Mouse (Mus musculus): ENCODE results near the gene Nup88. TPM values are rescaled to one million over a fixed set of nuclear protein-coding genes. Genes with fewer than 3 reads are reported as not detected.

The Nup88 gene
- total RNA-seq (2021): 10 to 100 TPM; 47.0 TPM

GRCm38 (mm10) chr11:70969821-70970559 is at the start of gene Nup88, which contains the start of gene Rpain:
TSS of gene Nup88 (minus strand) at chr11:70969973.
TSS of gene Rpain (plus strand) at chr11:70970213.
- intact Hi-C loops (cut with DNase I): loop anchor here (5.0 kb wide), 1 partner anchor 47 kb away; the partner anchor contains the start of genes Derl2 and Mis12
- DNase-seq (ENCODE audit: low spot score): peak; percentile 92

- DNase-seq (ENCODE audit: low spot score): no peak
- intact Hi-C loops (cut with DNase I): loop anchor here (2.0 to 5.0 kb wide), 2 partner anchors 14 to 46 kb away; partner anchors contain the start of genes Dhx33 and Rpain
Observed at GRCm38 (mm10) chr11:71018416-71019200, 48.8 kb upstream of the Nup88 start.

GRCm38 (mm10) chr11:71017051-71017450 is 47.3 kb upstream of the Nup88 start:
- intact Hi-C loops (cut with DNase I): loop anchor here (5.0 kb wide), 1 partner anchor 45 kb away; the partner anchor contains the start of gene Rpain
- DNase-seq (ENCODE audit: low spot score): no peak

- DNase-seq (ENCODE audit: low spot score): no peak
- intact Hi-C loops (cut with DNase I): no loop called here
Observed at GRCm38 (mm10) chr11:71012743-71013142, 43.0 kb upstream of the Nup88 start.

DNA sequence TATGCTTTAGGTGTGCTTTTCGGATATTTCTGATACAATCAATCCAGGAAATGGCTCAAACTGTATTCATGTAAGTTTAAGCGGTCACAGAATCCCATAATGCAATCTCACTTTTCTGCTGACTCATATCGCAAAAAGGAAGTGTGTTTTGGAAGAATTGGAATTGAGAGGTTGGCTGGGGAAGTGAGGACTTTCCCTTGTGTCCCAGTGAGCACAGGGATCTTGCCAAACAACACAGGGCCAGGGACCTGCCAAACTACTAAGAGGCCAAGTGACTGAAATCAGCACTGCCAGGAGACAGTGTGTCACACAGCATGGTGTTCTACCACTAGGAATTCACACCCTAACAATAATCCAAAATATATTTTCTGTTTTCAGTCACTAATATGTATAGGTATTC is 38.5 kb upstream of the Nup88 start:
- intact Hi-C loops (cut with DNase I): no loop called here
- peak; percentile 44 for DNase-seq (ENCODE audit: low spot score)

DNA sequence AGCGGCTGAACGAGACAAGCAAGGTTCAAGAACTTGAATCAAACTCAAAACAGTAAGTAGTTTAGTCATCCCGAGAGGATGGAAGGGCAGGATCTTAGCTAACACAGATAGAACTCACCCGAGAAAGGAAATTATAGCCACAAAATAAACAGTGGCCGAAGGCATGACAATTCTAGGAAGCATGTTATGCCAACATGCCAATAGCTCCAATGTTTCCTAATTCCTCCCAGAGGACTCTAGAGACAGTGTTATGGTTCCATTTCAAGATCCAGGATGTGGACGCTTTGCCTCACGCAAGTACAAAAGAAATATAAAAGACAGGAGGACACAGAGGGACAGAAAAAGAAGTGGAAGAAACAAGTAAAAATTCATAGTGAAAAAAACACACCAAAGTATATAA is 38.1 kb upstream of the Nup88 start:
- intact Hi-C loops (cut with DNase I): no loop called here
- no peak for DNase-seq (ENCODE audit: low spot score)

DNA sequence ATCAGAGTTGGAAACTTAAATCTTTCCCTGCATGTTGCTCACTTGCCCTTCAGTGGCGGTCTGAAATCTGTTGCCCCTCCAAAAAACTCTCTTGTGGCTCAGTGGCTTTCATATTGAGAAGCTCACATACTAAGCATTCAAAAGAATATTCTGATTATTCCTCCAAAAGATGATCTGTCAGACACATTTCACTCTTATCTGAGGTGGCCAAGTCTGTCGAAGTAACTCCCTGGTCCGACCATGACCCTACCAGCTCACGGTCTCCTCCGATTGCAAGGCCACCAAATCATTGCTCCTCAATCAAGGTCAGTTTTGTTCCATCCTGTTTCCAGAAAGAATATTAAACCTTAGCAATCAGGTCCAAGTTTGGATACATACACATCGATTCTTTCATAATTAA is 37.3 kb upstream of the Nup88 start:
- DNase-seq (ENCODE audit: low spot score): no peak
- intact Hi-C loops (cut with DNase I): no loop called here

DNA sequence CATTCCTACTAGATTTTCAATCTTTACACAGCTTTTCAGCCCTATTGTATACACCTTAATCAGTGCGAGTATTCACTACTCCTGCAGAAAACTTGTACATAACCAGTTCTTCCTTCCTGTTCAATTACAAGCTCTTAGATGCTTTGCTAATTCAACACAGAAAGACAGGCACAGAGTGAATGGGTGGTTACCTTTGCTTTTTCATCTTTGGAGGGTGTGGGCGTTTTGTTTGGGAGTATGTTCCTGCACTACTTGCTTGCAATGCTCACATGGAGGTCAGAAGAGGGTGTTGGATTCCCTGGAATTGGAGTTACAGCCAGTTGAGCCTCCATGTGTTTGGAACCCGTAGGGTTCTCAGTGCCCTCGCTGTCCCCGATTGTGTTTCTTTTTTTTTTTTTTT is 35.3 kb upstream of the Nup88 start:
- DNase-seq (ENCODE audit: low spot score): no peak
- intact Hi-C loops (cut with DNase I): loop anchor here (2.0 kb wide), 1 partner anchor 14 kb away; the partner anchor contains the start of genes Derl2 and Mis12

GRCm38 (mm10) chr11:71004316-71004773 is 34.6 kb upstream of the Nup88 start, which contains the start of gene Dhx33:
TSS of gene Dhx33 (minus strand) at chr11:71004437.
- DNase-seq (ENCODE audit: low spot score): peak; percentile 93
- intact Hi-C loops (cut with DNase I): loop anchor here (2.0 kb wide), 1 partner anchor 14 kb away; the partner anchor contains the start of genes Derl2 and Mis12

DNA sequence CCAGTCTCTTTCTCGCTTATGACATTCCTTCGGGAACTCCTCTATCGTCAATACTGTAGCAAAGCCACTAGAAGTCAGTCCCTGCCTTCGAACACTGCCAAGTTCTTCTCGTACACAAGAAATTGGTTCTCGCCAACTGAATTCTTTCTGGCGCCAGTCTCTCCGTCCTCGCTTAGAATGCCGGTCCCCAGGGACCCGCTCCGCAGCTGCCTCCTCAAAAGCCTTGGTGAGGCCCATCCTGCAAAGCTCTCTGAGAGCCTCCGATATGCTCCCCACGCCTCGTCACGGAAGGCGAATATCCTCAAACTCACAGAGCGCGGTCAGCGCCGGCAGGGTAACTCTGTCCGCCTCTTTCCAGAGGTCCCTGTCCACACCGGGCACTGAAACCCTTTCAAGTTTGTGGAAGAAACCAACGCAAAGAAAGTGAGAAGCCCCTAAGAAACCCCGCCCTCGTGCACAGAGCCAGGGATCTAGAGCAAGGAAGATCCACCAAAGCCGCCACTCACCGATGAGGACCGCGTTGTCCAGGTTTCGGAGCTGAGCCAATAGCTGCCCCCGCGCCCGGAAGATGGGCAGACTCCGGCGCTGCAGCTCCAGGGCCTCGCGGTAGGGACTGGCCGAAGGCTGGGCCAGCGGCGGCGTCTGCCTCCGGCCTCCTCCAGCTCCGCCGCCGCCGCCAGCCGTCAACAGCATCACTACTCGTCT is 34.0 kb upstream of the Nup88 start:
- DNase-seq (ENCODE audit: low spot score): no peak

DNA sequence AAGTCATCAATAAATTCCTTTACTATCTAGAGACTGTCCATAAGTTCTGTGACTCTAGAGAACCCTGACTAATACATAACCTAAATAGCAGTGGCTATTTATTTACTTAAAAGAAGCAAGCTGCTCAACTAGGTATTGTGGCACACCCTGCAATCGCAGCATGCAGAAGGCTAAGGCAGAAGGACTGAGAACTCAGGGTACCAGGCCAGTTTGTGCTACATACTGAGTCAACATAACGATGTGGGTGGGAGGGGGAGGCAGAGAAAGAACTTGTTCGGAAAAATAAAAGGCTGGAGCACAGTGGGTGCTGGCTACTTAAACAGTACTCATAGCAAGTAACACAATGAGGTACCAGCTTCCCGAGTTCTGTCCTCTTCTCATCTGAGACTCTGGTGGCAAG is 31.4 kb upstream of the Nup88 start:
- DNase-seq (ENCODE audit: low spot score): no peak
- intact Hi-C loops (cut with DNase I): no loop called here

More for the DNA sequence above, 34.0 kb upstream of the Nup88 start:
- intact Hi-C loops (cut with DNase I): loop anchor here (1.0 to 2.0 kb wide), 2 partner anchors 15 to 20 kb away; partner anchors contain the start of genes C1qbp, Derl2 and Mis12

DNA sequence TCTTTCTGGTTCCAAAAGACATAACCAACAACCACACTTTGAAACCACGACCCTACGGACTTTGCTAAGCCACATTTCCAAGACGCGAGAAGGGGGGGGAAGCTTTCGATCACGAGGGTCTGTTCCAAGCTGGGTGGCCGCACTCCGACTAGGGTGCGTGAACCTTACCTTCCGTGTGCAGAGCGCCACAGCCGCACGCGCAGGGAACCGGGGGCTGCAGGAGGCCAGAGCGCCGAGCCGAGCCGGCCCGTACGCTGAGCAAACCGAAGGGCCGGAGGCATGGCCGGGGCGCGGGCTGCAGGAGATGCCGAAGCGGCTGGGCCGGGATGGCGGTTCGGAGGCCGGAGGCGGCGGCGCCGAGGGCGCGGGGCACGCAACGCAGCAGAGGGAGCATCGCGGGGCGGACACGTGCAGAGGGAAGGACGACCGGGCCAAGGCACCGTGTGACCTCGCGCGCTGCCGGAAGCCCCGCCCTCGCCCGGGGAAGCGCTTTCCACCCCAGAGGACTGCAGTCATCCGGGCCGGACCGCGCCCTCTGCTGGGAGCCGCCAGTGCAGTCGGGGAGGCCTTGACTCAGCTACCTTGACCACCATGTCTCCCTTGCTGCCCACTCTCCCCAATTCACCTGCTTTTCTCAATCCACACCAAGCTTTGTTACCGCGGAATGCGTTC is 12.9 kb upstream of the Nup88 start, which contains the start of gene C1qbp:
C1qbp (minus strand) TSS at position 470 of the 672 bp plus-strand sequence.
- intact Hi-C loops (cut with DNase I): loop anchor here (1.0 to 5.0 kb wide), 2 partner anchors 21 to 70 kb away; no protein-coding TSS in a partner anchor
- DNase-seq (ENCODE audit: low spot score): peak; percentile 82

DNA sequence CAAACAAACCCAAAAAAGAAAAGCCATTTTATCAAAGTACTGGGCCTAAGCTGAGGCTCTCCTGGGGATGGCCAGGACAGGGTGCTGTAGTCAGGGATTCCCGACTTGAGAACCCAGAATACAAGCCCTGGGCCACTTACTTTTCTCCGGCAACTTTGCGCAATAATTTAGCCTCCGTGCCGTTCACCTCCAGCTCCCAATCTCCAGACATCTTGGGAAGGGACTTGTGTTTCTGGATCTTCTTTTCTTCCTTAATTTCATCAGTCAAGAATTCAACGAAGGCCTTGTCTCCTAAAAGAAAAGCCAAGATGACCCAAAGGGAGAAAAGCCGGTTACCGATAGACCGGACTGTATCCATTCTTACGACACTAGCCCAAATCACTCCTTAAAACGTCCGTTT is 12.3 kb upstream of the Nup88 start:
- DNase-seq (ENCODE audit: low spot score): no peak
- intact Hi-C loops (cut with DNase I): loop anchor here (5.0 kb wide), 1 partner anchor 70 kb away; no protein-coding TSS in a partner anchor

- DNase-seq (ENCODE audit: low spot score): no peak
- intact Hi-C loops (cut with DNase I): loop anchor here (5.0 kb wide), 1 partner anchor 71 kb away; no protein-coding TSS in a partner anchor
Observed at GRCm38 (mm10) chr11:70980751-70981510, 11.2 kb upstream of the Nup88 start.

DNA sequence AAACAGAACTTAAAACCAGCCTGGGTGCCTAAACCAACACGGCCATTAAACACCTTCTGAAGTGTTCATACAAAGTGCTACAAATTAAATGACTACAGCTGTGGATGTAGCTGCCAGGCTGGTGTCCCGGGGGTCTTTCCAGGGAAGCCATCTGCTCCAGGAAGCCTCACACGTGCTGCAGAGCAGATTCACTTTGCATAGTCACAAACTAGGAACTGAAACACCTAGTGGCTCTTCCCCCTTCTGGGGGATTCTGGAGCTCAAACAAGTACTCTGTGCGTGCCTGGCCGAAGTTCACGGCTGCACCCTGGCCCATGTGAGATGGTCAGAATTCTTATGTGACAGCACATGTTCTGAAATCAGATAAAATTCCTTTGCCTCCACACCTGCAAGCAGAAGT is 10.5 kb upstream of the Nup88 start:
- no peak for DNase-seq (ENCODE audit: low spot score)
- intact Hi-C loops (cut with DNase I): loop anchor here (5.0 kb wide), 1 partner anchor 72 kb away; no protein-coding TSS in a partner anchor

DNA sequence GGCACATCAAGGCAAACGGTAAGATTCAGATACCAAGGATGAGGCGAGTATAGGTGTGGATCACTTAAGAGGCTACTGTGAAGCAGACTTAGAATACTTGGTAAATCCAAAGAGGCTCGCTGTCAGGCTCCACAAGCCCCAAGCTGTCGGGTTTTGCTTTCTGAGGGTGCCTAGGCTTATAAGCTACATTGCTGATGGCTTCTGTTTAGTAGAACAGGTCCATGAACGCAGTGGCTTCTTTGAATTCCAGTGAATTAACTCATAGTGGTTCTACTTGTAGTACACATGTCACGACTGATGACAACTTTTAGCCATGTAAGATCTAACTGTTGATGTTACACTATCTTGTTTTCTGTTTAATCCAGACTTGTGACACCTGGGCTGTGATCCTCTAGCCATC is 7.5 kb upstream of the Nup88 start:
- DNase-seq (ENCODE audit: low spot score): no peak
- intact Hi-C loops (cut with DNase I): no loop called here

GRCm38 (mm10) chr11:70975193-70975592 is 5.4 kb upstream of the Nup88 start:
- intact Hi-C loops (cut with DNase I): no loop called here
- no peak for DNase-seq (ENCODE audit: low spot score)

DNA sequence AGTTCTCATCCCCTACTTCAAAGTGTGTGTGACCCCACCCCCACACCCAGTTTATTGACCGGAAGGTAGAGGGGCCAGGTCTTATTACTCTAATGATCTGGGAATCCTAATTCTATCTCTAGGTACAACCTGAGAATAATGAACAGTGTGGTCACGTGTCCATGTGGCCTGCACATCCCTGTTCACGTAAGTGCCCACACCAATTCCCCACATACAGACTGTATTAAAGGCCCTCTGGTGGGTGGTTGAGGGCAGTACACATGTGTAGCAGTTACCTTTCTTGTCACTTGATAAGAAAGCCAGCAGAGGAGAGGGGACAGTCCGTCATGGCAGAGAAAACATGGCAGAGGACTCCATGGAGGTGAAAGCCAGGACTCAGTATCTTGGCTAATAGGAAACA is 4.2 kb upstream of the Nup88 start:
- no peak for DNase-seq (ENCODE audit: low spot score)
- intact Hi-C loops (cut with DNase I): loop anchor here (5.0 kb wide), 1 partner anchor 43 kb away; the partner anchor contains the start of genes Derl2 and Mis12

Data from heart, postnatal 25 days (tissue).